Mouse (Mus musculus): Measurements from ENCODE around the gene Efna5.

The Efna5 gene

DNA sequence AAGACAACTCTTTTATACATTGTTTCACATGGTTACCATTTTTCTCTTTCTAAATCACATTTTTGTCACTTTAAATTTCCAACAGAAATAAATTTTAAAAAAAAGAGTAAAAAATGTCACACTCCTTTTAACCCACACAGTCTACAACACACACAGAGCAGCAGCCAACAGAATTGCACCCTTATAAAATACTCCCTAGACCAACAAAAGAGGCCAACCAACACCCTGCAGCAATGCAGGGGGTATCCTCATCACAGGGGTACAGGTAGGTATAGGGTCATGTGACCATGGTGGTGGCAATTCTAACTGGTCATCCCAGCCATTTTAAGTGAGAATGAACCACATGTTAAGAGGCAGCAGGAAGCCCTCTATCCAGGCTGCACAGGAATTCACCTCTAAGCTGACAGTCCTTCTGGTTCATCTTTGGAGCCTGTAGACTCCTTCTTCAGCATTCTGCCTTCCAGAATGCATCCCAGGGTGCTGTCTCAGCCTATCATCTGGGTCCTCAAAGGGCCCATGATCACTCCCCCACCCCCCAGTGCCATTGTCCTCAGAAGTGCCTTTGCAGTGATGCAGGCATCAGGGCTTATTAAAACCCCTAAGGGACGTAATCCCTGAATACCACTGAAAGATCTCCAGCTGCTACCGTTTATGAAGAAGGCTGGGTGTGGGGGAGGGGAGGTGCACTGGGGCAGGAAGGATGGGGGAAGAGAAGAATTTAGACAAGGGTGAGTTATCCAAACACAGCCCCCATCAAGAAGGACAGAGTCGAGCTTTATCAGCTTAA, 28.1 kb downstream of the Efna5 start:
- no peak for DNase-seq

DNA sequence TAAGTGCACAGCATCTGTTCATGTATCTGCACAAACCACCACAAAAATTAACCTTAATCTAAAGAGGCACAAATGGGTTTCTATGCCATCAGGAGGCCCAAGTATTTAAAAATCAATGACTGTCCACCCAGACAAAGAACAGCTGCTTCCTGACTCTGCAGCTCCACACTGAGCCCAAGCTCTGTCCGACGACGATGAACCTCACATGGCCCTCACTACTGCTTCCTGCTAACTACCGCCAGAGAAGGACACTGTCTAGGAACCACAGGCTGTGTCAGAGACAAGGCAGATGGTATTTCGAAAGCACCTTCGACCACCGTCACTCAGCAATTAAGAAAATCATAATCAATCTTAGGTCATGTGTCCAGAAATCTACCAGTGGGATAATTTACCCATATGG, 29.8 kb downstream of the Efna5 start:
- no peak for DNase-seq

DNA sequence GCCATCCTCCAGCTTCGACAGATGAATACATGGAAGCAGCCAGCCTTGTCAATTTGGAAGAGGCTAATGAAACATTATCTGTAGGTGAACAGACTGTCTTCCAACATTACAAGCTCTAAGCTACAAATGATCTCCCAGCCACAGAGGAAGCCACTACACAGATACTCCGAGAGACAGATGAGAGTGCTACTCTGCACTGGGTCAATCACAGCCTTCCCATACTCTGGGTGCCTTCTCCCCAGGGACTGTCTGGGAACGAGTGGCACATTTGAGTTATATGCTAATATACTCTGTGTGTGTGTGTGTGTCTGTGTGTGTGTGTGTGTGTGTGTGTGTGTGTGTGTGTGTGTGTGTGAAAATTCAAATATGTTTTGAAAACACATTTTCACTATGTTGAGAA, 30.5 kb downstream of the Efna5 start:
- DNase-seq = no peak

DNA sequence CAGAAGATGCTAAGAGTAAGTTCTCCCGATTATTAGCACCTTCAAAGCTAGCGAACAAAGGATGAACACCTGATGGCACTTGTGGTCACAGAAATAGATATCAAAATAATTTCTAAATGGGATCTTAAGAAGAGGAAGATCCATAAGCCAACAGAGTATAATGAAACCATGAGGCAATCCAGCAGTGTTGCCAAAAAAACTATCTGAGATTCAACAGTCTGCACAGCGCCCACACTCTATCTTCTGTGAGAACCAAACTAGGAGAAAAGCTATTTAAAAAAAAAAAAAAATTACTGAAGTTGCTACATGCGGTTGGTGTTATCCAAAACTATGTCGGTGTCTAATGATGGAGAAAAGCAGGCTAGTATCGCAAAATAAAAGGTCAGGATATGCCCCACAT, 31.4 kb downstream of the Efna5 start:
- no peak for DNase-seq

DNA sequence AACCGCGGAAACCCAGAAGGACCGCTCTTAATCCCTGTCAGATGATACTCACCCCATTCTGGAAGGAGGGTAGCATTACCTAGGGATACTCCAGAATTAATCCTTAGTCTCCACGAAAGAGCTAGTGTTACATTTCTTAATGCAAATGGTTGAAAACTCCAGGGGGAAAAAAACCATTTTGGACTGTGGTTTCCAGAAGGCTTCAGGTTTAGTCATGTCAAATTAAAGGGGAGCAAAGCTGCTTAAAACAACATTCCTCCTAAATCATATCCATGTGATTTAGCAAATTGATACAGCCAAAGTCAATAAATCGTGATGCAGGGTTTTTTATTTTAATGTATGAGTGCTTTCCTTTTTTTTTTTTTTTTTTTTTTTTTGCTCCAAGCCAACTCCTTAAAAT, 35.5 kb downstream of the Efna5 start:
- no peak for DNase-seq

DNA sequence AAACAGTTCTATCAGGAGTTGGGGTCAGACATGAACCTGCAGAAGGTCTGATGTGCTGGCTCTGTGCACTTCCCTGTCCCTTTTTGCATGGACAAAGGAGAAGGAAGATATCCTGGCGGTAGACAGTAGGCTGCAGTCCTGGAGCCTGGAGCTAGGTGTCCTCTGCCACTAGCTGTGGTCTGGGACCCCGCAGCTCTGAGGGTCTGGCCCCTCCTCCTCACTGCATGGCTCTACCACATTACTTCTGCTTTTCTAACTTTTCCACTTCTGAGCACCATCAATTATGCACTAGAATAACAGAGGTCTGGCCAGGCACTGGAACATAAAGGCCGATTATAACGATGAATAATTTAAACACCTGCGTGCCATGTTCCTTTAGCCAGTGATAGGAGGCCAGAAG, 36.8 kb downstream of the Efna5 start:
- DNase-seq = no peak

DNA sequence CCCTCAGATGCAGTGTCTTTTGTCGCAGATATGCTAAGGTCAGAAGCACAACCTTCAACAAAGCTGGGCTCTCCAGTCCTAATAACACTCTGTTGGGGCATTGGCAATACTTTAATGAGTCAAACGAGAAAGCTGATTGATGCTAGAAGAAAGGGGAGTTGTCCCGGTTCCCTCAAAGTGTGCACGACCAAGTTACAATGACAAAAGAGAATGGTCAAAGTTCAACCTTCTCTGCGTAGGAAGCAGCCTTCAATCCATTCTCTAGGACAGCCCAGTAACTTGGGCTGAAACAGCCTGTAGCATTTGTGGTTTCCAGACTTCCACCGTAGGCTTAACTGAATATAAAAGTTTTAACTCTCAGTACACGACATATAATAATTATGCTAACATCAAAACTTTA, 43.8 kb downstream of the Efna5 start:
- DNase-seq = no peak

DNA sequence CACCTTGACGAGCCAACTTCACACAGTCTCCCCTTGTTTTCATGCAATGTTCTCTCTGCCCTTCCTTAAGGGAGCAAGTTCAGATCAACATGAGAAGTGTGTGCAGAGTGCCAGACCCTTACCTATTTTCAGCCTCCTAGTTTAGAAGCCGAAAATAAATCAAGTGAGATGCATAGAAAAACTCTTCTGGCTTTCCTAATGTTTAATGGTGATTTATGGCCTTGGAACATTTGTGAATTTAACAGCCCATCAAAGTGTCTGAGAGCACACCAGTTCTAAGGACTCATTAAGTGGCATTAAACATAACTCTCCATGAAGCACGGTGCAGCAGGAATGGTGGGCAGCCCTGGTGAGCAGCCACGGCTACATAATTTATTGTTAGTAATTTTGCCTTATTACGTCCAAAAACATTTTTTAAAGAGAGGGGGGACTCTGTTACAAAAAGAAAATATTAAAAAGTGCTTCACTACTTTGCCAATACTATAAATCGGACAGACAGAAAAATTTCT, 44.5 kb downstream of the Efna5 start:
- DNase-seq = no peak

DNA sequence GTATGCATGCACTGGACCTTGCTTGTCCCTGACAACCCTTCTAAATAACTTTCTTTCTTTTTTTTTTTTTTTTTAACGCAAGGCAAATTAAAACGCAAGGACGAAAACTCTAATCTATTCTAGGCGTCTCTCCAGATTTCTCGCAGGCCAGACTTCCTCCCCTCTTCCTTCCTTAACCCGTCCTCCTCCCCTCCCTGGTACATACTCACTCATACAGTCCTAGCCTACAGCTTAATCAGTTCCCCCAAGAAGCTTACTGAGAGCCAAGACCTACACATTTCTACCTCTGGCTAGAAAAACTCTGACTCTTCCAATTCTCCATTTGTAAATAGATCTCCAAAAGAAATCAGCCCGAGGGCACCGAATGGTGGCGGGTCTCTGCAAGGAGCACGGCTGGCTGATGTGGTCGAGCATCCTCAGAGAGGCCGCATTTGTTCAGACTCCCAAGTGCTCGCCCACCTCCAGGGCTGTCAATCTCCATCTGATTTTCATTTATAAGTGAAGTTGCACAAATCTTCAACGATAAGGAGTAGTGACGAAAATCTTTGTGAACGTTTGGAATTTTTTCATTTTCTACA, 48.5 kb downstream of the Efna5 start:
- no peak for DNase-seq

DNA sequence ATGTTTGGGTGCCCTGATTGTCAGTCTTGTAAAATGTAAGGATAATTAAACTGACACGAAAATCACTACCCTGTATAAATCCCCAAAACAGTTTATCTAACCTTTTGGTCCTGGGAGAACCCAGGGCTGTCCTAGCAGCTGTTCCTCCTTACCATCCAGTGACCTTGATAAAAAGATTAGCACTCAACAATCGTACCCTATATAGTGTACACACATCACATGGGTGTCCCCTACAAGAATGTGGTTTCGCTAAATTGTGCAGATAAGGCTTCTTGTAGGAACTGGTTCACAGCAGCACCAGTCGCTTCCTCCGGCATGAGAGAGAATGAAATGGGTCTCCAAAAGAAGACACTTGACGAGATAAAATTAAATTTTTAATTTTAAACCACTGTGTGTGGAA, 53.6 kb downstream of the Efna5 start:
- no peak for DNase-seq

DNA sequence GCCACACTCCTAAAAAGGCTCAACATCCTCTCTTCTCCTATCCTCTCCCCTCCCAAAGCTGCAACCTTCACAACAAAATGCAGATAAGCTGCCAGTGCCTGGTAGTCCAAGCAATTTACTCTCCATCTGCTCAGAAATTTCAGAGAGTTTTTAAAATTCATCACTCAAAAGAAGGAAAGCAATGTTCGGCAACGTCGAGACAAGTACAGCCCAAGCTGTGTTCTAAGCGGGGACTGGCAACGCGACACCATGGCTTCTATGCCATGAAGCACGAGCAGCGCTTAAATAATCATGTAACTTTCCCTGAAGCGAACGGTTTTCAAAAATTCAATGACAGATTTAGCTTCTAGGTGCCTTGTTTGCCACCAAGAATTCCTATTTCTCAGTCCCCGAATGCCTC, 59.9 kb downstream of the Efna5 start:
- DNase-seq = no peak

DNA sequence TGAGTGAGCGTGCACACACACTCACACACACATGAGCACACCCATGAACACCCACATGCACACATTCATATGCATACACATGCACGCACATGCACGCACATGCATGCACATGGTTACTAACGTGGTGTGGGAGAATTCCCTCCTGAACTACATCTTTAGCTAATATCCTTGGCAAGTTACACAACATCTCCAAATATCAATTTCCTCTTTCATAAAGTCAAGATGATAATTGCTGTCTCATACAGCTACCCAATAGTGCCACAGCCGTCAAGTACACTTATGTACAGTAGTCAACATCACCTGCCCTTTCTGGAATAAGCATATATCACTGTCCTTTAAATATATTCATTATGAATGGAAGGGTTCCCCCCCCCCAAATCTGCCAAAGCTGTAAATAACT, 61.2 kb downstream of the Efna5 start:
- no peak for DNase-seq

DNA sequence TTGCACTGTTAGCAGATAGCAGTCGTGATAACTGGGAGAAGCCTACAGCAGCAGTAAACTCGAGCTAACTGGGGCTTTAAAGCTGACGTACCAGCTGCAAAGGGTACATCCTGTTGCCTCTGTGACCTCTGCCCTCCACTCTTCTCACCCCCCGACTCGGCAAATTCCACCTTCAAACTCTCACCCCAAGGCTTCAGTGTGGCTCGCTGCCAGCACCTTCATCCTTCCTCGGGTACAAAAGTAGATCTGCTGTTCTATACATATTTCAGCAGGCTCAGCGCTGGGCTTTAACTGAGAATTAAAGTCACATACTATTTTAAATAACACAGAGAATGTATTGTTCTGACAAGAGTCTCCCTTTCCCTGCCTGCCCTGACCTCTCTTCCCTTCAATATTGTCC, 62.3 kb downstream of the Efna5 start:
- peak; percentile 60 for DNase-seq

DNA sequence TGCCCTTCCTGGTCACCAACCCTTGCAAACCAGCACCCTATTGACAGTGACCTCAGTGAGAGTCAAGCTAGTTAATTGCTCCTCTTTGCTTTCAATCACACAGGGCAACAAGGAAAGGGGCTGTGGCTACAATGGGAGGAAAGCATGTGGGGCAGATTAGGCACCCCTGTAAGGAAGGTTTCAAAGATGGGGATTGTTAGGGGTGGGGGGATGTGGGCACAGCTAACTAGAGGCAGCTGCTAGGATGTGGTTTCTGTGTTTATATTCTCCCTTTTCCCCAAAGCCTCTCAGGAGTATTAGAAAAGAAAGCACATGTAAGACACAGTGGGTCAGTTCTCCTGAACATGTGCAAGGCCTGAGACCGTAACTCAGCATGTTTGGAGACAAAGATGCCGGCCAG, 62.8 kb downstream of the Efna5 start:
- DNase-seq = peak; percentile 18

DNA sequence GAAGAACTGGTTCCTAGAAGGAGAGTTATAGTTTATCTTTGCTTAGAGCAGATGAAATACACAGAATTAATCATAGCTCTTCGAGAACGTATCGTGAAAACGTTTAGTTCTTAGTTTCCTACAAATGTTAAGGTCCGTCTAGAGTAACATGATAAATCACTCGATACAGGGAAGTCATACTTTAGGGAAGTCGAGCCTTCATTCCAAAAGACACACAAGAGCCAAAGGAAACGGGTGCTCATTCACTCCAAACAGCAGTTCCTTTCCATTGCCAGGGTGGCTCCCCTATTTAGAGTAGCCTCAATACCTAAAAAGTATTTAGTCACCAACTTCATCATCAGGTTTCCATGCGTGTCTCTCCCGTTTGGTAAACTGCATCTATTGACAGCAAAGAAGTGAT, 64.2 kb downstream of the Efna5 start:
- DNase-seq = no peak

DNA sequence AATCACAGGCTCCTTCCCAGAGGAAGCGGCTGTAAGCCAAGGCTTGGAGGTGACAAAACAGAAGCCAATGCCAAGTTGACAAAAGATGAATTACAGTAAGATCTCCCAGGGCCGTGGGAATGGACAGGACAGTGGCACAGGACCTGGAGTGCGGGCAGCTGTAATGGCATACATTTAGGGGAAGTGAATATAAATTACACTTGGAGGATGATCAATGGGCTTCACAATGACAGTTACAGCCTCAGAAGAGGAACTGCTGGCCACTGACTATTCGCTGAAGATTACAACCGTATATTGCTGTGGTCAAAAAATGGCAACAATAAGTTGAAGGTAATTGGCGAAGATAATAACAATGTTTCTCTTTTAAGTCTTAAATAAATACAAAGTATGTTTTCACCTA, 67.7 kb downstream of the Efna5 start:
- no peak for DNase-seq

DNA sequence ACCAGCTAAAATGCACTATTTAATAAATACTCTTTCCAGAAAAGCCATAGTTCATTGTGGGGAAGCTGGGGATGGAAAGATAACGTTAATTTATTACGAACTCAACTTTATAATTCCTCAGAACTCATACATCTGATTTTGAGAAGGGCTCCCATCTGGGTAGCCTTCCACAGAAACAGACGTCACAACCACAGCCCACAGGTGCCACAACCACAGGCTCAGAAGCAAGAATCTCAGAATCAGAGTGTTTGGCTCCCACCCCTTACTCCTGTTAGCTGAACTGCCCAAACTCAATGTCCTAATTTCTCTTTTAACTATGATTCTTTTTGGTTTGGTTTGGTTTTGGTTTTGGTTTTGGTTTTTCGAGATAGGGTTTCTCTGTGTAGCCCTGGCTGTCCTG, 73.2 kb downstream of the Efna5 start:
- no peak for DNase-seq

DNA sequence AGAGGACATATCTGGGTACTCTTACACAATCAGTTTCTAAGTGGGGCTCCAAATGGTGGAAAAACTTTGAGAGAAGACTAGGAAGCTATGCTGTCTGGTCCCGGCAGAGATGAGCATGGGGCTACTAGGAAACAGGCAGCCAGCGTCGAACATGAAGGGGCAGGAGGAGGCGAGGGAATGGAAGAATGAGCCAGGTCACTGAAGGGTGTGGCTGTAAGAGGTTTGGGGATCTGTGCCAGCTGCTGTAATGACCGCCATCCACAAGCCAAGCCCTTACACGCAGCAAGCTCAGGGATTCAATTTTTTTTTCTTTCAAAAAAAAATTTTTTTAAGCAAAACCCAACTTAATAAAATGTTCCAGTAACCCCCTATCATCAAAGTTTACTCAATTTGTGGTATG, 74.5 kb downstream of the Efna5 start:
- no peak for DNase-seq

DNA sequence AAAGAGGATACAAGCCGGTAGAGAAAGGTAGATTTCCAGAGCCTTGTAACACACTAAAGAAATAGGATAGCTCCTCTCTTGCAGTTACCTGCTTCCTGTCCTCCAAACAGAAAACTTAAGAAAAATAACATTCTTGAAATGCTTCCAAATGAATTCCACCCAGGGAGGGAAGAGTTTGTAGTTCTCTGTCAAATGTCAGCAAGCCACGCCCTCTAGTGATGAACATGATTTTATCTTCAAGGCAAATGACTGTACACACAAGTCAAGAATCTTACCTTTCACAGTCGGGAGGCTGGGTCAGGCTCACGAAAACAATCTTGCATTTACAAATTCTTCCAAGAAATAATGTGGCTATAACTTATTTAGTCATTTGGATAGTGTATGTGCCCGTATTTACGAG, 78.4 kb downstream of the Efna5 start:
- DNase-seq = no peak

DNA sequence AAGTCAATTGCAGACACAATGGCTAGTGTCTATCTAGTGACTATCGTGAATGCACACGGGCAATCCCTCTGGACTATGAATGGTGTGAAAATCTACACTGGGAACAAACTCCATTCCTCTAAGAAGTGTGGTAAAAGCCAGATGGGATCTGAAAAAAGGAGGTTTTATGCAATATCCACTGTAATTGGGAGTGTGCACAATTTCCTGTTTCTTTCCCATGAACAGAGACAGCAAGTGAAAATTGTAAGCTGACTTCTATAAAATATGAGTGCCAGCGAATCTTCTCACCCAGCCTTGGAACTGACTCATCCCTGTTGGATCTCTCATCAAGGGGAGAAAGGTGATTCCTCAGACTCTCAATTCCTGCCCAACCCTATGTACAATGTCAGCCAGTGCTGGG, 83.8 kb downstream of the Efna5 start:
- no peak for DNase-seq

DNA sequence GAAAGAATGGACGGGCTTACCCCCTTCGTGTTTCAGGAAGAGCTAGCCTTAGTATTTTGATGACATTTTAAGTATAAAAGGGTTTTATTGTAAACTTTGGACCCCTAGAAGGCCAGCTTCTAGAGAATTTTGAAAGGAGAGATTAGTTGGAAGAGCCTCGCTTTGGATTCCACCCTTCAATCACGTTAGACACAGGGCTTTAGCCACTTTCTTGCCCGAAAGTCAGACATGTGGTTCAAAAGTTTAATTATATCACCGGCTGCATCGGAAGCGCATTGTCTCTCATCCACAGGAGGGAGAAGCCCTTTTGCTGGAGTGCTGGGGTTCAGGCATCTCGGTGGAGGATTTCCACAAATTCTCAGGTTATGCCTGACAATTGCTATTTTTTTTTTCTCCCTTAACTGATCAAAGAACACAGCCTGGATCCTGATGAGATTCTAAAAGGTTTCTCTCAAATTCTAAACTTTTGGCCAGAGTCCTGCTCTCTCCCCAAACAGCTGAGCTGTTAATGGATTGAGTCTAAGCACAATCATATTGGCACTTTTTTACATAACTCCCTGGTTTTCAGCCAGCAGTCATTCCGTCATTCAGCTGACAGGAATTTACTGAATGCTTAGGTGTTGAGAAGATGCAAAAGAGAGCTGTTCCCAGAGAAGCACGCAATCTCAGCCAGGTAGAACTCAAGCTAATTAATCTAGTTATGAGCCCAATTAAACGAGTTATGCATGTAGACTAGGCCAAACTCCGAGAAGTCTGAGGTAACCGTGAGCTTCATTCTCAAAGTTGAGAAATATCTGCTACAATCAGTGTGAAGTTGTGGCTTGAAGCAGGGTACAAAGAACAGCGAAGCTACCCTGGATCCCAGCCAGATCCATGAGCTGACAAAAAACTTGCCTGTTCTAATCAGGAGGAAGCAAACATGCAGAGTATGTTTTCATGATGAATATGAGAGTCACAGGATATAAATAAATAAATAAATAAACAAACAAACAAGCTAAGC, 91.5 kb downstream of the Efna5 start:
- DNase-seq = no peak

DNA sequence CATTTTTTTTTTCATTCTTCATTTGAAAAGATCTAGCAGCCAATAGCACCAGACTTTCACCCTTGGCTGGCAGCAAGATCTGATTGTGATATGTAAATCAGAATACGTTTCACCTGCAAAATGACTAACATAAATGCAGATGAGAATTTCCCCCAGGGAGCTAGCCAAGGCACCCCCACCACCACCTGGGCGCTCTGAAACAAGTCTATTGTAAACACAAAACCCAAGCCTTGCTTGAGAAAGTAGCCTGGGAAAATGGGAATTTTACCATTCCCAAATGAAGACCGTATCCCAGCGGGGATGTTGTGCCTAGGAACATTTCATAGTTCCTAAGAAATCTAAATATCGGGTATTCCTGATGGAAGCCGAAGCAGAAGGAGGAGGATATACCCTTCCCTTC, 92.3 kb downstream of the Efna5 start:
- no peak for DNase-seq

DNA sequence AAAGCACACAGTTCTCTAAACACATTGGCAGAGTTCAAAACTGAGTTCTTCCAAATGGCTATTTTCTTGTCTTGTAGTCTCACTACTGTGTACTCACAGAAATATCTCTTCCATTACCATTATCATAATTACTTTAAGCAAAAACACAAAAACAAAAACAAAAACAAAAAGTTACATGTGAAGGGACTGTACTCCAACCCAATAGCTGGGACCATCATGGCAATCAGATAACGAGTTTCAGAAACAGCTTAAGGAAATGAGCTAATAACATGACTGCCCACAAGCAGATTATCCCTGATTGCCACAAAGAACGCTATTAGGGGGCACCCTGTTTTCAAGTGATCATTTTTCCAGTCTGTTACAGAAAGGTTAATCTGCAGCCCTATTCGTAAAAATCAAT, 93.3 kb downstream of the Efna5 start:
- no peak for DNase-seq

DNA sequence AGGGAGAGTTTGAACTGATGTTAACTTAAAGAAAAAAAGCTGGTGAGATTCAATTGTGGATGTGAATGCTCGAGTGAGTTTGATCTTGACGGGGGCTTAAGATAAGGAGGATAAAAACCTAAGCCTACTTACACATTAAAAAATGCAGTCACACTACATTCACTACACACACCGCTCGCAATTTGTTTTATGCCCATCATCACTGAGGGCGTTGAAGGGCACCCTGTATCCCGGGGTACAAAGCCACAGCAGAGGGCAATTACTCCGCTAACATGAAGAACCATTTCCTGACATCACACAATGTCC, 94.6 kb downstream of the Efna5 start:
- no peak for DNase-seq
